Mouse (Mus musculus): ENCODE measurements at regions not wholly inside any gene's neighbourhood (a gene's known extent, or its start where the extent isn't known, plus 50 kb on each side); places are given as distances from the start of the nearest gene placed in this dataset.
"Not testable (repeated sequence)": the region's sequence is repeated elsewhere in the genome, so short reads cannot be mapped to it uniquely, and the experiment has no call there.

- DNase-seq (ENCODE audit: low read depth) = no peak
These were observed 797.4 kb upstream of the Impad1 start for GRCm38 (mm10) chr4:5590531-5590930.

- peak; percentile 89 for DNase-seq (ENCODE audit: low read depth)
These were observed 794.3 kb upstream of the Impad1 start for GRCm38 (mm10) chr4:5587465-5587864.

GRCm38 (mm10) chr4:5585205-5585604, 792.0 kb upstream of the Impad1 start:
- DNase-seq (ENCODE audit: low read depth) = no peak

GRCm38 (mm10) chr4:5583989-5584677, 791.0 kb upstream of the Impad1 start:
- DNase-seq (ENCODE audit: low read depth) = peak; percentile 69

GRCm38 (mm10) chr4:5568076-5568475, 774.9 kb upstream of the Impad1 start:
- peak; percentile 51 for DNase-seq (ENCODE audit: low read depth)

- DNase-seq (ENCODE audit: low read depth) = no peak
These were observed 767.0 kb upstream of the Impad1 start for GRCm38 (mm10) chr4:5560001-5560657.

- no peak for DNase-seq (ENCODE audit: low read depth)
These were observed 747.0 kb upstream of the Impad1 start for GRCm38 (mm10) chr4:5540155-5540554.

- no peak for DNase-seq (ENCODE audit: low read depth)
These were observed 737.3 kb upstream of the Impad1 start for GRCm38 (mm10) chr4:5530416-5530815.

- DNase-seq (ENCODE audit: low read depth) = no peak
These were observed 725.4 kb upstream of the Impad1 start for GRCm38 (mm10) chr4:5518522-5518921.

GRCm38 (mm10) chr4:5515426-5515825, 722.3 kb upstream of the Impad1 start:
- DNase-seq (ENCODE audit: low read depth) = not testable (repeated sequence)

- no peak for DNase-seq (ENCODE audit: low read depth)
These were observed 718.6 kb upstream of the Impad1 start for GRCm38 (mm10) chr4:5511743-5512142.

GRCm38 (mm10) chr4:5509398-5509797, 716.2 kb upstream of the Impad1 start:
- DNase-seq (ENCODE audit: low read depth) = no peak

- no peak for DNase-seq (ENCODE audit: low read depth)
These were observed 701.9 kb upstream of the Impad1 start for GRCm38 (mm10) chr4:5495012-5495411.

- peak; percentile 97 for DNase-seq (ENCODE audit: low read depth)
These were observed 701.2 kb upstream of the Impad1 start for GRCm38 (mm10) chr4:5494072-5495000.

GRCm38 (mm10) chr4:5486786-5487185, 693.6 kb upstream of the Impad1 start:
- no peak for DNase-seq (ENCODE audit: low read depth)

GRCm38 (mm10) chr4:5471891-5472558, 678.9 kb upstream of the Impad1 start:
- no peak for DNase-seq (ENCODE audit: low read depth)

- DNase-seq (ENCODE audit: low read depth) = no peak
These were observed 666.0 kb upstream of the Impad1 start for GRCm38 (mm10) chr4:5459028-5459695.

GRCm38 (mm10) chr4:5450417-5450816, 657.3 kb upstream of the Impad1 start:
- DNase-seq (ENCODE audit: low read depth) = no peak

- DNase-seq (ENCODE audit: low read depth) = no peak
These were observed 648.3 kb upstream of the Impad1 start for GRCm38 (mm10) chr4:5441339-5442019.

GRCm38 (mm10) chr4:5437076-5437475, 643.9 kb upstream of the Impad1 start:
- no peak for DNase-seq (ENCODE audit: low read depth)

Measured in gonadal fat pad, adult 2 months (tissue).